Mouse (Mus musculus): Measurements from ENCODE around the gene C1qtnf5.

C1qtnf5 gene

DNA sequence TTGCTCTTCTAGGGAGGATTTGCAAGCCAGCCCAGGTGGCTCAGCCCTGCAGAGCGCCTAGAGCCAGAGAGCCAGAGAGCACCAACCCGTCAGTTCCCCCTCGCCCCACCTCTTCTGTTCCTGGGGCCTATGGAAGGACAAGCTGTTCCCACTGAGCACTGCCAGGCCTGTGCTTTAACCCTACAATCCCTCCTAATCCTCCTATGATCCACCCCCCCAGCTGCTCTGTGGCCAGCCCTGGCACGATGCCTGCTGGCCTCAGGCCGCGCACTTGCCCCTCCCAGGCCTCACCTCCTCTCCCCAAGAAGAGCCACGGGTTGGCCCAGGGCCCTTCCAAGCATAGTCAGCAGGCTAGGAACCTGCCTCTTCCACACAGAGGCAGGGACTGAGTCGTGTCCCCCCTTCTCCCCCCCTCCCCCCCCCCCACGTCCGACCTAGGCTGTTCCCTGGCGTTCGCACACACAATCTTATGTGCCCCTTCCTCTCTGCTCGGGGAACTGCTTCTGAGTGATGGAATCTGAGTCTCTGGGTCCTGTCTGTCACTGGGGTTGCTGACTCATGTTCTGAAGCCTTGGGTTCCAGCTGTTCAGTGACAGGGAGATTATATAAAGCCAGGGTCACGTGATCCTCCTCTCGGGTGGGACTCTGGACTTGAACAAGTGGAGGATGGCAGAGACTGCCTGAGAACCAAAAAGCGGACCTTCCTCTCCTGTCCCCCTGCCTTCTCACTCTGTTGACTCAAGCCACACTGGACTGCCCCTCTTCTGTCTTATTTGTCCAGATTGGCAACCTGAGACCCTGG is 27.9 kb upstream of the C1qtnf5 start:
- in situ Hi-C loops (cut with MboI, MseI), result loop anchor here (25.0 kb wide), 1 partner anchor 342 kb away; the partner anchor contains the start of gene Nectin1

DNA sequence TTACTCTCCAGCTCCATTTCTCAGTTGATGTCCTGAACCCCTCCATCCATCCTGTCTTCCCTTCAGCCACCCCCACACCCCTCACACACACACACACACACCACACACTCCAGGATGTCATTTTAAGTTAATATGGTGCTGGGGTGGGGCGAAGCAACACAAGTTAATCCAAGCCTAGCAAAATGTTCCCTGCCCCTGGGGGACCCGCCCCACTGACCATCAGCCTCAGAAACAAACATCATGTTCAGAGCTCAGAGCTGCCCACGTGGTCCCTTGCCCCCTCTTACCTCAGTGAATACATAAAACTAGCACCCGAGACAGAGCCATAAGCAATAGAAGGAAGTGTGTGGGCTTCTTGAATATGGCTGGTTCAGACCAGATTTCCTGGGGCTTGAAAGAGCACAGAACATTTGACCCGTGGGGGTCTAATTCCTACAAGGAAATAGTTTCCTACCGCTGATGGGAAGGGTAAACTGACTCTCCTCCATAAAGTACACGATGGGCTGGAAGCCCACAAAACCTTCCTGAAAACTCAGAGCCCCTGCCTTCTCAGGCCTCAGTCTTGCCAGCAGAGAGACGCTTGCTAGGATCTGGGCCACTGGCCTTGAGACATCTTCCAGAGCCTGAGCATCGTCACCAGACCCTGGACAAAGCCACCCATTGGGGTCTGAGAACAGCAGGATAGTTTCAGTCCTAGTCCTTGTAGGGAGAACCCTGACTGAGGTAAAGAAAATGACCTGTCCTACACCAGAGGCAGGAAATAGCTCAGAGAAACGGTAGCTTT is 26.9 kb upstream of the C1qtnf5 start:
- in situ Hi-C loops (cut with MboI, MseI), result loop anchor here (10.0 to 25.0 kb wide), 2 partner anchors 343 to 525 kb away; partner anchors contain the start of gene Nectin1

DNA sequence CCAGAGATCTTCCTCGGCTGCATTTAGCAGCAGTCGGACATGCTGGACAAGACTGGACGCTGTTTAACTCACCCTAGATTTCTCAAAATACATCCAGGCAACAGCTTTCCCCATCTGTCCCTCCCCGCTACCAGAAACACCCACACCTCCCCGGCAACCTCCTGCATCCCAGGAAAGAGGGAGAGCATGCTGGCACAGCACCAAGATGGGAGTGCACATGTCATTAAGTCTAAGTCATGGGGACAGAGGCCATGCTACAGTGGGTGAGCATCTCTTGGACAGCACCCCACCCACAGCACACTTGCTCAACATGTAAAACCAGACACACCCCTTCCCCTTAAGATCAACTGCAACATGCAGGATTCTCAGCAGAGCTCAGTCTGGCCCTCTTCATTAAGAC is 26.1 kb upstream of the C1qtnf5 start:
- in situ Hi-C loops (cut with MboI, MseI), result loop anchor here (10.0 to 25.0 kb wide), 2 partner anchors 344 to 526 kb away; partner anchors contain the start of gene Nectin1

DNA sequence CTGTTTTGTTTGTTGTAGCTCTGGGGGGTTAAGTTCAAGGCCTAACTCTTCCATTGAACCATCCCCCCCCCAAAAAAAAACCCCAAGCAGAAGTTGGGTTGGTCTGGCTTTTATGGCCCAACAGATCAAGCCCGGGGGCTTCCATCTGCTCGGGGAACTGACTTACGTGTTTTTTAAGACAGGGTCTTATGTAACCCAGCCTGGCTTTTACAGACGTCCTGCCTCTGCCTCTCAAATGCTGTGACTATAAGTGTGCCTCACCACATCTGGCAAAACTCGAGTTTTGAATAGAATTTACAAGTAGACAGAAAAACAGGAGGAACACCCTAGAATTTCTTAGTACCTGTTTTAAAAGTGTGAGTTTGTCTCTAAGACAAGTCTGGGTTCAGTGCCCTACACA is 25.5 kb upstream of the C1qtnf5 start:
- in situ Hi-C loops (cut with MboI, MseI), result loop anchor here (10.0 to 25.0 kb wide), 2 partner anchors 344 to 527 kb away; partner anchors contain the start of gene Nectin1

DNA sequence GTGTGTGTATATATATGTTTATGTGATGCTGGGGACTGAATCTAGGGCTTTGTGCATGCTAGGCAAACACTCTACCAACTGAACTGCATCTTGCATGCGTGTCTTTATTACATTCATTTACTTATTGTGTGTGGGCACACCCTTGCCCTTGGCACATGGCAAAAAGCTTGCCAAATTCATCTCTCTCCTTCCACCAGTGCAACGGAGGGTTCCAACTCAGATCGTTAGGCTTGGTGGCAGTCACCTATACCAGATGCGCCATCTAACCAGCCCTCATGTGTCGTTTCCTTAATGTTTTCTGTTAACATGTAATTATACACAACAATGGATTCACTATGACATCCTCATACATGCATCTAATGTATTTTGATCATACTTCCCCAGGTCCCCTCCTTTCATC is 24.8 kb upstream of the C1qtnf5 start:
- in situ Hi-C loops (cut with MboI, MseI), result loop anchor here (10.0 to 25.0 kb wide), 2 partner anchors 345 to 527 kb away; partner anchors contain the start of gene Nectin1

DNA sequence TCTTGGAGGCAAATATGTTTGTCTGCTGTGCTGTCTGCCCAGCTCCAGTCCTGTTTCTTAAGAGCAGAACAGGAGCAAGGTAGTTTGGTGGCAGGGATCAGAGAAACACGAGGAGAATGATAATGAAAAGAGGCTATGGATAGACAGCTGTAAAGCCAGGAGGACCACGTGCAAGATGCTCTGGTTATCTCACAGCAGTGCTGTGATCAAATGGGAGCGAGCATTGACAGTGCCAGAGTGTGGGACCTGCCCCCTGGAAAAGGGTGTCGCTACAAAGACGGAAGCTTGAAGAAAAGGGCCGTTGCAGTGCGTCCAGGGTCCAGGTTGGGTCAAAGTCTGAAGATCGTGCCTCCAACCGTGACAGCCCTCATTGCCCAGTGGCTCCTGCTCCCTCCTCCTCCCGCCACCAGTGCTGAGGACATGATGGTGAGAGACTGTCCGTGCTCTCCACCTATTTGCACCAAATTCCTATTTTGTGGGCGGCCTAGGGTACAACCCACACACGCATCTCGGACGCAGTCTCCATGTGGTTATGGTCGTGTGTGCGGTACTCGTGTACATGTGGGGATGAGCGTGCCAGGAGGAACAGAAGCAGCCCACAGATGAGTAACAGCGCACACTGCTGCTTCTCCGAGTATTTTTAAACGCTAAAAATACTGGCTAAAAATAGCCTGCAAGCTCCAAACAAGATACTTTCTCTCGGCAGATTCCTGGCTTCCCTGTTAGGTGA is 23.5 kb upstream of the C1qtnf5 start:
- in situ Hi-C loops (cut with MboI, MseI), result loop anchor here (10.0 to 25.0 kb wide), 2 partner anchors 346 to 529 kb away; partner anchors contain the start of gene Nectin1

DNA sequence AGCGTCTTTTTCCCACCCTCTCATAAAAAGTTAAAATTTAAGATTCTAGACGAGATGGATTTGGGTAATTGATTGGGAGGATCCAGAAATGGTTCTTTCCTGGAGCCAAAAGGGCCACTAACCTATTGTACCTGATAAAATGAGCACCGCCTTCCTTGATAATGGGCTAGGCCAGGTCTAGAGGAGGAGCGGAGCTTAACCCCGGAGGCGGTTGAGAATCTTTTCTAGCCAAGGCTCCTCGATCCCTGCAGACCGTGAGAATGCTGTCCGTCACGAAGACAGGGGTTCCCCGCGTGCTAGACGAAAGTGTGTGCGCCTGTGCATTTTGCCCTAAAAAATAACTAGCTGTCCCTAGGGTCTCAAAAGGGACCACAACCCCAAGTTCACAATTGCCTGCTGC is 22.8 kb upstream of the C1qtnf5 start:
- in situ Hi-C loops (cut with MboI, MseI), result loop anchor here (10.0 to 25.0 kb wide), 2 partner anchors 347 to 529 kb away; partner anchors contain the start of gene Nectin1

DNA sequence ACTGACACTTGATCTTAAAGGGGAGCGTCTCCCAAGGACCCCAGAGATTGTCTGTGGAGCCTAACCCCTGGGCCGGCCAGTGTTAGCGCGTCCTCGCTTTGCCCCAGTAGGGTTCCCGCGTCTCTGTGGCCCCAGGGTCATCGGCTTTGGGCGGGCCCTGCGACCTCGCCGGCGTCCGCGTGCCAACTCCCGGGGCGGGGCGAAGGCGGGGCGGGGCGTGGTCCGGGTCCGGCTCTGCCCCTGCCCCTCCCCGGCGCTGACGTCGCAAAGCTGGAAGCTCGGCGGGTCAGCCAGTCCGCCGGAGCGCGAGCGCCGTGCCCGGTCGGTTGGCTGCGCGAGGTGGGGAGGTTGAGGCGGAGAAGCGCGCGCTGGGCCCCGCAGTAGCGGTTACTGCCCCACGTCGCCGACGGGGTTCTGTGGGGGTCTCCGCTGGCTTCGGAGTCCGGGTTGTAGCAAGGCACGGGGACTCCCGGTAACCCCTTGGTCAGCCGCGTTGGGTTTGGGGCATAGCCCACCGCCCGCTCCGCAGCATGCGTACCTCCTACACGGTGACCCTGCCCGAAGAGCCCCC is 22.3 kb upstream of the C1qtnf5 start:
- in situ Hi-C loops (cut with MboI, MseI), result loop anchor here (10.0 to 25.0 kb wide), 2 partner anchors 347 to 530 kb away; partner anchors contain the start of gene Nectin1

DNA sequence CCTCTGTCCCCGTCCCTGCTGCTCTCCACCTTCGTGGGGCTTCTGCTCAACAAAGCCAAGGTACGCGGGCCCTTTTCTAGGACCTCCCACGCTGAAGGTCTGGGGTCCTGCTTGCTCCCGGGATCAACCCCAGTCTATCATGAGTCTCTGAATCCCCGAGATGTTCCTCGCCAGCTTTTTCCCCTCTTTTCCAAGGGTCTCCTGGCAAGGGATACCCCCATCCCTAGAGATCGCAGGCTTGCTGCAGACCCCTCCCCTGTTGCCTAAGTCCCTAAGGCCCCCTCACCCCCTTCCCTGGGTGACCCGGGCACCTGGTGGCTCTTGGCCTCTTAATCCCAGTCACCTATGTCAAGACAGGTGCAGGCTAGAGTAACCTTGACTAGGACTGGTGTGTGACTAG is 21.8 kb upstream of the C1qtnf5 start:
- in situ Hi-C loops (cut with MboI, MseI), result loop anchor here (10.0 to 25.0 kb wide), 2 partner anchors 348 to 530 kb away; partner anchors contain the start of gene Nectin1

DNA sequence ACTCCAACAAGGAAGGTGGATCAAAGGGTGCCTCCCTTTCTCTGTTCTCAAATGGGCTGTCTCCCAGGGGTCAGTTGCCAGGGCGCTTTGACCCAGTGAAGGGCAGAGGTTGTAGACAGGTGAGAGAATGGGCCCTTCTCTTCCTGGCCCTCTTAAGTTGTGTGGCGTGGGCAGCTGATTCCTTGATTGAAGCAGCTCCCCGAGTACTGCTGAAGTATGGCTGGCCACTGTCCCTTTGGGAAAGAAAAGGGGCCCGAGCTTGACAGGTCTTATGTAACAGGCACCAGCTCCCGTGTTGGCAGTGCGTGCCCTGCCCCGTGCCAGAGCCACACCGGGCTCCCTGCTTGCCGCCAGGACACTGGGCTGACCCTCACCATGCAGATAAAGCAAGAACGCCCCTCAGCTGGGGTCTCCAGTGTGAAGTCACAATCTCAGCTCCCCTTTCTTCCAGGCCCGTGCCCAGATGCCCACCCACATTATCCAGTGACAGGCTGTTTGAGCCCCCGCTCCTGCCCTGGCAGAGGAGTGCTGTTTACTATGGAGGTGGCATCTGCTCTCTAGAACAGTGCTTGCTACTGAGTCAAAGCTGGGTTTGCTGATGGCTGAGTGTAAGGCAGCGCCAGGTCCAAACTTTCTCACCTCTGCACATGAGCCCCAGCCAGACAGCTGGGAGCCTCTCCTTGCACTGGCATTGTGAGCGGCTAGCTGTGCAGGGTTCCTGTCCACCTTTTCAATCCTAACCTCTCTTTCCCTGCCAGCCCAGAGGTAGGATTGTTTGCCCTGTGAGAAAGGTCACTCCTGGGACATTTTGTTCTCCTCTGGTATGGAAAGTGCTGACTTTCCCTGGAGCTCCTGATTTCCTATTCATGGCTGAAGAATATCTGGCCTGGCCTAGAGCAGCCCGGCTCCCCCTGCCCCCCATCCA is 21.0 kb upstream of the C1qtnf5 start:
- in situ Hi-C loops (cut with MboI, MseI), result loop anchor here (10.0 to 25.0 kb wide), 2 partner anchors 349 to 531 kb away; partner anchors contain the start of gene Nectin1

DNA sequence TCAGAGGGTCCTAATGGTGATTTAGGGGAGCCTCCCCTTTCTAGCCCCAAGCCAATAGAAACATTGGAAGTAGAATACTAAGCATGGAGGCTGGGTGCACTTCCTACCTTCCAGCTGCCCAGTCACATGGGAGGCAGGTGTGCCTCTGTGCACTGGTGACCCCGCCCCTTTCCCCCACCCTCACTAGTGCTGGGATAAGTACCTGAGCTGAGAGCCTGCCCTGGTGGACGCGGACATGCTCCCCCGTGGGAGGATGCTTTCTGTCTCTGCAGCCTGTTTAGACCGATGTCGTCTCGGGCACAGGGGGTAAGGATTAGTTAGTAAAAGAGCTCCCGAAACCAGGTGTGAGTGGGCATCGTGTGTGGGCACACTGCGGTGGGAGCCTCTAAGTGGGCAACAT is 20.1 kb upstream of the C1qtnf5 start:
- in situ Hi-C loops (cut with MboI, MseI), result loop anchor here (10.0 to 25.0 kb wide), 2 partner anchors 350 to 532 kb away; partner anchors contain the start of gene Nectin1

DNA sequence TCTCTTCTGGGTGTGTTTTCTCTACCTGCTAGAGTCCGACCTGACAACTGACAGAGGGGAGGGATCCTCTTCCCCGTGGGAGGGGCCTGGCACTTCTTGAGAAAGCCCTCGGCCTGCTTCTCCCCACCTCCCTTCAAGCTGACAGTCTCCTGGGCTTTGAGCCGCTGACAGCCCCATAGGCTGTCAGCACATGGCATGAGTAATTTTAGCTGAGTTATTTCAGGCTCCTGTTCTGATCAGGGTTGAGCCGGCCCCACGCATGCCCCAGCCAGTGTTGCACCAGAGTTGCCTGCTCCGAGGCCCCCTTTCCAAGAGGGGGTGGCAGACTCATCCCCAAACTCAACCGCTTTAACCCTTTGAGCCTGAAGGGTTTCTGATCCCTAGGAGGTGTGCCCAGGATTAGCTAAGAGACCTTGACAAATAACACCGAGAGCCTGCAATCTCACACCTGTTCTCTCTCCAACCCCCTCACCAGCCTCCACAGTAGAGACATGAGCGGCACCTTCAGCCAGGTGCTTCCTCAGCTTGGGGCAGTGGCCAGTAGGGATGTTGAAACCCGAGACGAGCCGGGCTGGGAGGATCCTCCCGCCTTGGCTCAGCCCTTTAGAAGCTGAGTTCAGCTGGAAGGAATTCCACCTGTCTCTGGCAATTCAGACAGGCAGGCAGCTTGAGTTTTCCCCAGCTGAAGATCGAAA is 19.1 kb upstream of the C1qtnf5 start:
- in situ Hi-C loops (cut with MboI, MseI), result loop anchor here (10.0 to 25.0 kb wide), 2 partner anchors 351 to 533 kb away; partner anchors contain the start of gene Nectin1

DNA sequence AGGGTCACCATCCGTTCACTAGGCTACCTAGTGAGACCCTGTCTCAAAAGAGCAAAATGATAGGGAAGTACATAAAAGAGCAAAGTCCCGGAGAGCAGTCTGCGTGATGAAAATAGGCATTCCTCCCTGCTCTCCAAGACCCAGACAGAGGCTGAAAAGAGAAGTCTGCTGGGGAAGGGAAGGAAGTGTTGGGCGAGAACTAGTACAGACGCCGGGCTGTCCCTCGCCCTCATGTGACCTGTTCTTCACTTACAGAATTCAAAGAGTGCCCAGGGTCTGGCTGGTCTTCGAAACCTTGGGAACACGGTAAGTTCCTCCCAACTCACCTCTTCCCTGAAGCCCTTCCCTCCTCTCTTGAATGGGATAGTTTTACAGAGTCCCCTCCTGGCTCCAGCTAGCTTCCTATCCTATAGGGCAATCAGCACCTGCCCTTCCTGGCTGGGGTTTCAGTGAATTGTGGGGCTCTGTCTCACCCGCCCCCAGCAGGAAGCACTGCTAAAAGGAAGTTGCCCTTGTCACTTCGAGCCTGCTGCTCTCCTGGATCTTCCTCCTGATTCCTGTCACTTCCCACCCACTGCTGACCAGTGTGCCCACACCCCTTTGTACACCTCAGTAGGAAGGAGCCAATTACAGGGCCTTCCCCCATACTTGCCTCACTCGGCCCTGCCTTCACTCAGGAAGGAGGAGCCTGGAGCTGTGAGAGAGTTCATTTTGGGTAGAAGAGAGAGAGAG is 18.0 kb upstream of the C1qtnf5 start:
- in situ Hi-C loops (cut with MboI, MseI), result loop anchor here (10.0 to 25.0 kb wide), 2 partner anchors 352 to 534 kb away; partner anchors contain the start of gene Nectin1

DNA sequence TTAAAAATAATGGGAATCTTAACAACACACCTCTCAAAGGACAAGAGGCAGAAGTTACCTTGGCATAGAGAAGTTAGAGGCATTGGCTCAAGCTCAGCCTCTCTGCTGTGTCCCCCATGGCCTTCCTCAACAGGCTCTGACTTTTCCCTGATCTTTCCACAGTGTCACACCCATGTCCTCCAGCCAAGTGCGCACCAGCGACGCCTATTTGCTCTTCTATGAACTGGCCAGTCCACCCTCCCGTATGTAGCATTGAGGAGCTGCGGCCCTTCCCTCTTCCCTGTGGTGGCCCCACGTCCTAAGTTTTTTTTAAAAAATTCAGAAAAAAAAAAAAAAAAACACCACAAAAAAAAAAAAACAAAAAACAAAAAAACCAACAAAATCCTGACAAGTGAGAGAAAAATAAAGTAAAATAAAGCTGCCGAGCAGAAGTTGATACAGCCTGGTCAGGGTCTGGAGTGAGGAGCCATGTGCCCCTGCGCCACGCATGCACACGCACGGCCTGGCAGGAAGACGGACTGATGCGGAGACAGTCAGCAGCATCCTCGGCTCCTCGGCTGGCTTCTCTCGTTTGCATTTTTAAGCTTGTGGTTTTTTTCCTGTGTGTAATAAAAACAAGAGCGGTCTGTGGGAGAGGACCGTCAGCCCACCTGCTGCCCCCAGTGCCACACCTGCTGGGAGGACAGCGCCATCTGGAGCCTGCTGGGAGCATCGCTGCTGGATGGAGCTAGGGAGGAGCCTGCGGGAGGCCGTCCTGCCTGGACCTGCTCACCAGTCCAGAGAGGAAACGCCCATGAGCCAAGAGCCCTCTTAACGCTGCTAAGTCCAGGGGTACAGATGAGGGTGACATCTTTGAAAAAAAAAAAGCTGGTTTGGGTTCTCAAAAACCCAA is 13.2 kb upstream of the C1qtnf5 start:
- in situ Hi-C loops (cut with MboI, MseI), result loop anchor here (25.0 kb wide), 1 partner anchor 357 kb away; the partner anchor contains the start of gene Nectin1

DNA sequence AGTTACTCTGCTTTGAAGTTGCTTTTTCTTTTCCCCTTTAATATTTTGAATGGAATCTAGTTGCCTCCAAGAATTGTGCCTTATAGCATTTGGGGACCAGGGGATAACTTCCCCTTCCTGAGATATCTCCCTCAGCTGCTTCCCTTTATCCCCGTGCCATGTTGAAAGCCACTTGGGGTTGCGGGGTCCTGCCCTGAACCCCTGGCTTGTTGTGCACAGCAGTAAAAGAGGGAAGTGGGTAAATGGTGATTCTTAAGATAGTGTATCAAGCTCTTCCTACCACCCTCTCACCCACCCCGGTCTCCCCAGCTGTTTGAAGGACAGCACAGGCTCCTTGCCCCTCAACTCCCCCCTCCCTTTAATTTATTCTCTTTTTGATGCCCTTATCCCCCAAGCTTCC is 12.3 kb upstream of the C1qtnf5 start:
- in situ Hi-C loops (cut with MboI, MseI), result loop anchor here (25.0 kb wide), 1 partner anchor 357 kb away; the partner anchor contains the start of gene Nectin1

DNA sequence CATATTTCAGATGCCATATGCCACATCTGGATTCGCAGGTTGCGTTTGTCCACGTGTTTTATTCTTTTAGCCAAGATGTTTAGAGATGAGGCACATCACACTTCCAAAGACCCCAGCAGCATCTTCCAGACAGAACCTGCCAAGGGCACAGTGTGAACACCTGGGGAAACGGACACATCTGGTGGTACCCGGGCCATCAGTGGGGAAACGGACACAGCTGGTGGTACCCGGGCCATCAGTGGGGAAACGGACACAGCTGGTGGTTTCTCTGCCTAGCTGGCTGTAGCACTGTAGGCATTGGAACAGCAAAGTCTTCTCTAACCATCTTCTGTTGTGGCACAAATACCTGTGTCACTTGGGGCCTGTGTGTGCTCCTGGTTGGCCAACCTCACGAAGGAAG is 11.3 kb upstream of the C1qtnf5 start:
- in situ Hi-C loops (cut with MboI, MseI), result loop anchor here (25.0 kb wide), 1 partner anchor 358 kb away; the partner anchor contains the start of gene Nectin1

DNA sequence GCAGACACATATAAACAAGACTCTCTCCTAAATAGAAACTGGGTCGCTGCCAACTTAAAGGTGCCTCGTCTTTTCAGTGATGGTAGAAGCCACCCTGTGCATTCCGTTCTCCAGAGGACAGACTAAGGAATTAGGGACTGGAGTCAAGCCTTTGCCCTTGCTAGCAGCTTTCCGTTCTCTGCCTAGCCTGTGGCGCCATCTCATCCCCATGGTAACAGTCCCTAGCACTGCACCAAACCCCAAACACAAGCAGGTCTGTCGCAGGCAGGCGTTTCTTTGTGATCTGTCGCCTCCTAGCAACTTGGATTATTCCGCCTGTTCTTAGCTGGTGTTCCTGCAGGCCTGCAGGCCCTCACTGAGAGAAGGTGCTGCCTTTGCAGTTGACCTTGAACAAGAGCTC is 10.5 kb upstream of the C1qtnf5 start:
- in situ Hi-C loops (cut with MboI, MseI), result loop anchor here (25.0 kb wide), 1 partner anchor 359 kb away; the partner anchor contains the start of gene Nectin1
